In the genomic region with DNA sequence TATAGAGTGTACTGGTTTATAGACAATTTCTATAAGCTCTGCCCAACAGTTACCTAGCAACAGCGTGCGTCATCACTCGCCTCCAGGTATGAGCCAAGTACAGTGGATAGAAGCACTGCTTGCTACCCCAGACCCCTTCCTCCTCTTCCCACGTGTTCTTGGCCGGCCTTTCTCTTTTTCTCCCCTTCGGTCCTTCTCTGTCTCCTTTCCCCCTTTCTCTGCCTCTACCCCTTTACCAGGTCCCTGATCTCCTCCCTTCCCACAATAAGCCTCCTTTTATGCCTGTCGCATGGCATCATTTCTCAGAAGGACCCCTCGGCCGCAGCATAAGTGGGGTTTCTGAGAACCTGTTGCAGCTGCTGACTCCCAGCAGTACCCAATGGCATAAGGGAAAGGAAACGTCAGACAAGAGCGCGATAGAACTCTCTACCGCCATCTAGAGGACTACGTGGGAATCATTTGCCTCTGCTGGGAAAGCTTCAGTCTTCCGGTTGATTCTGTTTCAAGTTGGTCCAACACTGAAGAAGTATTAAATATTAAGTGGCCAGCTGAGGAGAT, we compare ENCODE assay signal across 1 mouse cellular context.
TF ChIP-seq lines count a peak whose summit lies in the region.

No protein-coding gene starts in this region.

TF ChIP-seq in CH12.LX, 34 proteins besides CTCF, POLR2A, EP300 and RAD21 (continued from another document):
- TF ChIP-seq CHD1 (IDR thresholded peaks at IDR 0.05; ENCODE audit: low read depth, low read length) (no peak), HCFC1 (IDR thresholded peaks at IDR 0.05; ENCODE audit: low read depth, low read length) (peak; percentile 38; the same call in 1 of the 2 replicates), IRF4 (IDR thresholded peaks at IDR 0.05; ENCODE audit: low read depth, low read length) (no peak), E2F4 (IDR thresholded peaks at IDR 0.05; ENCODE audit: insufficient replicate concordance, low read depth, low read length) (no peak), POLR2AphosphoS2 (IDR thresholded peaks at IDR 0.05; ENCODE audit: low read depth, low read length) (0 out of 2 replicates have a peak, but pooled peaks have one; percentile 59), MAX (IDR thresholded peaks at IDR 0.05; ENCODE audit: low read length) (peak; percentile 90), MXI1 (IDR thresholded peaks at IDR 0.05; ENCODE audit: low read depth, low read length) (peak; percentile 87), CHD2 (IDR thresholded peaks at IDR 0.05; ENCODE audit: low read length) (peak; percentile 64; the same call in 1 of the 2 replicates), KAT2A (IDR thresholded peaks at IDR 0.05; ENCODE audit: insufficient replicate concordance, low read length) (no peak), GABPA (IDR thresholded peaks at IDR 0.05; ENCODE audit: insufficient replicate concordance, low read depth, low read length) (no peak), MAFK (IDR thresholded peaks at IDR 0.05; ENCODE audit: insufficient replicate concordance, low read length) (no peak), USF1 (IDR thresholded peaks at IDR 0.05; ENCODE audit: low read depth, low read length) (no peak), TBP (conservative IDR thresholded peaks at IDR 0.05; ENCODE audit: low read depth, low read length) (no peak), RCOR1 (conservative IDR thresholded peaks at IDR 0.05; ENCODE audit: low read depth, low read length) (no peak), MEF2A (IDR thresholded peaks at IDR 0.05; ENCODE audit: borderline replicate concordance, low read depth, low read length) (no peak), USF2 (conservative IDR thresholded peaks at IDR 0.05; ENCODE audit: low read depth, low read length) (no peak), ZC3H11A (IDR thresholded peaks at IDR 0.05; ENCODE audit: low read depth, low read length) (no peak), MAZ (IDR thresholded peaks at IDR 0.05; ENCODE audit: low read depth, low read length) (no peak), JUN (IDR thresholded peaks at IDR 0.05; ENCODE audit: insufficient read depth, low read depth, low read length) (no peak), ELF1 (IDR thresholded peaks at IDR 0.05; ENCODE audit: low read depth, low read length) (peak; percentile 77), BHLHE40 (IDR thresholded peaks at IDR 0.05; ENCODE audit: low read depth, low read length) (peak; percentile 13; the same call in 1 of the 2 replicates), JUND (conservative IDR thresholded peaks at IDR 0.05; ENCODE audit: low read depth, low read length) (no peak), ZMIZ1 (IDR thresholded peaks at IDR 0.05; ENCODE audit: low read depth, low read length) (peak; percentile 21; the same call in 1 of the 2 replicates), ZKSCAN1 (IDR thresholded peaks at IDR 0.05; ENCODE audit: borderline replicate concordance, low read depth, low read length) (no peak)
